Mouse (Mus musculus): Measurements from ENCODE around the gene Gm49395.

Gm49395 gene

GRCm38 (mm10) chr13:115101355-115102191, at the start of gene Gm49395, which contains the start of gene Itga1:
Gene Gm49395 (minus strand): TSS chr13:115101921.
Gene Itga1 (minus strand): TSS chr13:115101964.
- DNase-seq = peak; percentile 98

- DNase-seq = peak; percentile 77
Observed at GRCm38 (mm10) chr13:115150602-115151001, 48.9 kb upstream of the Gm49395 start.

- no peak for DNase-seq
Observed at GRCm38 (mm10) chr13:115149849-115150248, 48.1 kb upstream of the Gm49395 start.

GRCm38 (mm10) chr13:115143575-115143974, 41.9 kb upstream of the Gm49395 start:
- DNase-seq = peak; percentile 77

GRCm38 (mm10) chr13:115142066-115142465, 40.3 kb upstream of the Gm49395 start:
- DNase-seq = no peak

- DNase-seq = no peak
Observed at GRCm38 (mm10) chr13:115138513-115138912, 36.8 kb upstream of the Gm49395 start.

GRCm38 (mm10) chr13:115136761-115137160, 35.0 kb upstream of the Gm49395 start:
- DNase-seq = no peak

GRCm38 (mm10) chr13:115132435-115132834, 30.7 kb upstream of the Gm49395 start:
- peak; percentile 76 for DNase-seq

- no peak for DNase-seq
Observed at GRCm38 (mm10) chr13:115131381-115131780, 29.7 kb upstream of the Gm49395 start.

- no peak for DNase-seq
Observed at GRCm38 (mm10) chr13:115130035-115130434, 28.3 kb upstream of the Gm49395 start.

- no peak for DNase-seq
Observed at GRCm38 (mm10) chr13:115127826-115128225, 26.1 kb upstream of the Gm49395 start.

- DNase-seq = no peak
Observed at GRCm38 (mm10) chr13:115126534-115126933, 24.8 kb upstream of the Gm49395 start.

- no peak for DNase-seq
Observed at GRCm38 (mm10) chr13:115125130-115125529, 23.4 kb upstream of the Gm49395 start.

- DNase-seq = no peak
Observed at GRCm38 (mm10) chr13:115124521-115124920, 22.8 kb upstream of the Gm49395 start.

GRCm38 (mm10) chr13:115118756-115119155, 17.0 kb upstream of the Gm49395 start:
- no peak for DNase-seq

- no peak for DNase-seq
Observed at GRCm38 (mm10) chr13:115118195-115118594, 16.5 kb upstream of the Gm49395 start.

GRCm38 (mm10) chr13:115116930-115117621, 15.4 kb upstream of the Gm49395 start:
- no peak for DNase-seq

GRCm38 (mm10) chr13:115109628-115110027, 7.9 kb upstream of the Gm49395 start:
- DNase-seq = peak; percentile 90

GRCm38 (mm10) chr13:115107436-115107835, 5.7 kb upstream of the Gm49395 start:
- DNase-seq = no peak

- no peak for DNase-seq
Observed at GRCm38 (mm10) chr13:115106183-115106582, 4.5 kb upstream of the Gm49395 start.

- no peak for DNase-seq
Observed at GRCm38 (mm10) chr13:115102754-115103153, 1.0 kb upstream of the Gm49395 start.

GRCm38 (mm10) chr13:115100381-115101177, 1.1 kb downstream of the Gm49395 start:
- no peak for DNase-seq

- no peak for DNase-seq
Observed at GRCm38 (mm10) chr13:115099381-115099780, 2.3 kb downstream of the Gm49395 start.
